Mouse (Mus musculus) ovary, postnatal 36 days (tissue): ENCODE measurements around the gene Npffr2.
"Not testable (repeated sequence)": the region's sequence is repeated elsewhere in the genome, so short reads cannot be mapped to it uniquely, and the experiment has no call there.

Source experiments
- DNase-seq: peaks from one replicate; pipeline ENCODE4 v3.0.0; 2022; ENCODE audit warnings: low spot score, mixed read lengths

Gene Npffr2

DNA sequence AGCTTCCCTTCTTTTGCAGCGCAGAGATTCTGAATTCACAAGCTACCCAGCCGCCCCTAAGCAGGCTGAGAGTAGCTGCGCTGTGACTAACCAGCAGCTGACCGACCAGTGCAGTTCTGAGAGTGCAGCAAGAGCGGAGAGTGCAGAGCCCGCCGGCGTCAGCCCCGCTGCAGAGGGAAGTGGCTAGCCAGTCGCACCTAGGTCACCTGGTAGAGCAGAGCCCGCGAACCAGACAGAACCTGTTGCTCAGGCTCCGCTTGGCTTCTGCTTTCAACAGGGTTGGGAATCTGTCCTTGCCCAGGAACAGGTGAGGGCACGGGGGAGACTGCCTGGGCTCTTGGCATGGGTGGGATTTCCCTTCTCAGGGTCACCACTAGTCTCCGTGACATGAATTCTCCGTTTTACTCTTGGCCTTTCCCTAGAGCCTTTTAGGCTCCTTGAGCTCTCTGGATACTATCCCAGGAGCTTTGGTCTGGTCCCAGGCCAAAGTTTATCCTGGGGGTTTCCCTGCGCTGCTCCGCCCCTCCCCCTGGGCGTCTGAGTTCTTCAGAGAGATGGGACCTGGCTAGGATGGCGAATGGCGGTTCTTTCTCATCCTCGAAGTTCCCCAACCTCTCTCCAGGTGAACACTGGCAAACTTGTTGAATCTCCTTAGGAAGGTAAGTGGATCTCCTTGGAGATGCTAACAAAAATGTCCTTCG lies at the start of gene Npffr2:
Gene Npffr2 (plus strand): TSS at position 552 of the 701 bp plus-strand sequence.
- peak; percentile 12 for DNase-seq

DNA sequence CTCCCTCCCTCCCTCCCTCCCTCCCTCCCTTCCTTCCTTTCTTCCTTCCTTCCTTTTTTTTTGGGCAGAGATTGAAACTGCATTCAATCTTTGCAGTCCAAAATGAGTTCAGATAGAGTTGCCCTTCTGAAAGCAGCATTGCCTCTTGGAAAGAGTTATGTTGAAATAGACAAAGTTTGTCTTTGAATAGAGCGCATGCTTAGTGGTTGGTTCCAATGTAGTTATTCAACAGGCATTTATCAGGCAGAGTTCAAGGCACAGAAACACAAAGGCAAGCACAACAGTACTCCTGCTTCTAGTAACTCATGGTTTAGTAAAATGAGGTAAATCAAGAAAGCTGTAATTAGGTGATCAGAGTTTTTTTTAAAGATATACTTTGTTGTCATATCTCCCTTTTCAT lies 34.7 kb upstream of the Npffr2 start:
- DNase-seq: no peak

DNA sequence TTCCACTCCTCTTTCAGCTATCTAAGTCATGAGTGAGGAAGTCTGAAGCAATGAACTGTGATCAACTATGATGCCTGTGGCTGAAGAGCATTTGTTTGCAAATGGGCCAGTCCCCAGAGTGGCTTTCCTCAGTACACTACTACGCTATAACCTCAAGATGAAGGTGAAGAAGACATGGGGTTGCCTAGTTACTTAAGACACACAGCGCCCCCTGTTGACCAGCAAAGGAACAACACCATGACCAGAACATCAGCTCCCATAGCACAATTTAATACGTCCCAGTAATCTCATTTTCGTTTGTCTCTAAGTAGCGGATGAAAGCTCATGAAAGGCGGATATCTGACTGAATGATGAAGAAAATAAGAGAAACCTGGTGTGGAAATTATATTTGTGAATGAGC lies 27.0 kb upstream of the Npffr2 start:
- peak; percentile 11 for DNase-seq

DNA sequence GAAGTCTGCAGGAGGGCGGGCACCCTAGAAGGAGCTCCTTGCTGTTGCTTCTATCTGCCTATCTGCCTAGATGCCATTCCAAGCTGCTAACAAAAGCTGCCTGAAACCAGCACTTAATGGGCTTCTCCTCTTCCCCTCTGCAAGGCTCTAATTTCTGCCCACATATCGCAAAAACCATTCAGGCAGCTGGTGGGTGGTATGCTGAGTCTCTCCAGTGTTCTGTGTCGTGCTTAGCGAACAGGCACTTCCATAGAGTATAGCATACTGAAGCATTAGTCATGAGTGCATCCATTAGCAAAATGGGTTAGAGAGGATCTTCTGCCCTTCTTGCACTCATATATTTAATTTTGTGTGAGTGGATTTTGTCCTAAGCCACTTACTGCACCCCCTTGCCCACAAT lies 8.6 kb upstream of the Npffr2 start:
- DNase-seq: no peak

DNA sequence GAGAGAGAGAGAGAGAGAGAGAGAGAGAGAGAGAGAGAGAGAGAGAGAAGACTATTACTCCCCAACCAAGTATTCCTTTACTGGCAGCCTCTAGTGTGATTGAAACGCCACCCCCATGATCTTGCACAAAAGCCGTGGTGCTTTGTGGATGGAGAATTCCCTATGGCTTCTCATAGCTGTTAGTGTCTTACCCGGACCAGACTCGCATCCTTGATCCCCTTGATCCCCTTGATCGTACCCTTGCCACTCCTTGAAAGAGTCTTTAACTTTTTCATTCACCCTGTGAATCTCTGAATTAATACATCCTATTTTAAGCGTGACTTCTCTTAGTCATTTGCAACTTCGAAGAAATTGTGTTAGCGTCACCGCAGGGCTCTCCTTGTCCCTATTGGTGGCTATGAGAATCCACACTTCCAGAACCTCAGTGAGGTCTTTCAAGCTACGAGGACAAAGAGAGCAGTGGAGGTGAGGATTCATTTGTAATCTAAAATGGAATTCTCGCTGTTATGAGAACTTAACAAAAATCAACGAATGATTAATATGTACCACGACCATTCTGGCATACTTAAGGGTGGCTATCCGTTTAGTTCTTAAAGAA lies 949 bp upstream of the Npffr2 start:
- DNase-seq: no peak

DNA sequence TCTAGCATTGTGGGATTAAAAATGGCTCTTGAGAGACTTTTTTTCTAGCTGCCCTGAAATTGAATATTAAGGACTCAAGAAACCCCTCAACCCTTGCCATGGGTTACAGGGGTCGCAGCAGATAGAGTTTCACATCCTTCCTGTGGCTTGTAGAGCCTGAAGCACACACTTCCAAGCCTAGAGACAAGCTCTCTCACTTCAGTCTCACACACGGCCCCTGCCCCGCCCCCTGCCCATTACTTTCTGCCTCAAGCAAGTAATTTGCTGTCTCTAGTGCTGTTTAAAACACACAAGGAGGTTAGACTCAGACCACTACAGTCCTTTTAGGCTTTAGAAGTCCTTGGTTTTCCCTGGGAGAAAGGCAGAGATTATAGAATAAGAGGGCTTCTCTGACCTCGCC lies 1.7 kb downstream of the Npffr2 start:
- no peak for DNase-seq

DNA sequence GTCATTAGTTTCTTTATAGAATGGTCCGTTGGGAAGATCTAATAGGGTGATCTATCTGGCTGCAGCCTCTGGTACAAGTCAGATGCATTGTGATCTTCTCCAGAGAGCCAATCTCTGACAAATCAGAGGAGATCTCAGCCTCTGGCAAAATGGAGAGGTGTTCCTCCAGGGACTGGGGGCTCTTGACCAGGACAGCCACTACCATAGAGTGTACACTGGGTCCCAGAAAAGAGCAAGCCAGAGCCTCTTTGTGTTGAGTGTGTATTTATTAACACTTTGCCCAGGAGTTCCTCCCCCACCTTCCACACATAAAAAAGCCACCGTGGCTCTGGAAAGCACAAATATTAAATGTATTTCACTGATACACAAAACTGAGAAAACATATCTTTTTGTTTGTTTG lies 2.2 kb downstream of the Npffr2 start:
- no peak for DNase-seq

DNA sequence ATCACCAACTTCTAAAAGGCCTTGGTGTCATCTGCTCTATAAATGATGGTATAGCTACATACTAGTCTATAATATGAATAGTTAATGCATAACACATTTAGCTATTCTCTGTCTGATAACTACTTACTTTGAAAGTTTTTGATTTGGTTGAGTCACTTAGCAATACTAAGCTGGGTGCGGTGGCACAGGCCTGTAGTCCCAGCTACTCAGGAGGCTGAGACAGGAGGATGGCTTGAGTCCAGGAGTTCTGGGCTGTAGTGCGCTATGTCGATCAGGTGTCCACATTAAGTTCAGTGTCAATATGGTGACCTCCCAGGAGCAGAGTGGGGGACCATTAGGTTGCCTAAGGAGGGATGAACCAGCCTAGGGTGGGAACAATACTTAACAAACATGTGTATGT lies 8.8 kb downstream of the Npffr2 start:
- no peak for DNase-seq

DNA sequence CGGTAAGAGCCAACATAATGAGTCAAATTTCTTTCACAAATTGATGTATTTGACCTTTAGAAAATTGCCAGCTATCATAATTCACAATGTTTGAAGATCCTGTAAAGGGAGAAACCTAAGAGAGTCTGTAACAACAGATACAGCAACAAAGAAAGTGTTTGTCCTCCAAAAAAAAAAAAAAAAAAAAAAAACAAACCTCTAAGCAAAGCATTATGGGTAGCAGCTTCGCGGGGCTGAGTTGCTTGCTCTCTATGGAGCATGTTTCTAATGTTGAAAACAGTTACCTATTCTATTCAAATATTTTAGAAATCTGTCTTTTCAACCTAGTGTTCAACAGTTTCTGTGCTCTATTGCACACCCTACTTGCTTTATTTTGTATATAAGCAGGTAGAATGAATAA lies 15.2 kb downstream of the Npffr2 start:
- DNase-seq: no peak

DNA sequence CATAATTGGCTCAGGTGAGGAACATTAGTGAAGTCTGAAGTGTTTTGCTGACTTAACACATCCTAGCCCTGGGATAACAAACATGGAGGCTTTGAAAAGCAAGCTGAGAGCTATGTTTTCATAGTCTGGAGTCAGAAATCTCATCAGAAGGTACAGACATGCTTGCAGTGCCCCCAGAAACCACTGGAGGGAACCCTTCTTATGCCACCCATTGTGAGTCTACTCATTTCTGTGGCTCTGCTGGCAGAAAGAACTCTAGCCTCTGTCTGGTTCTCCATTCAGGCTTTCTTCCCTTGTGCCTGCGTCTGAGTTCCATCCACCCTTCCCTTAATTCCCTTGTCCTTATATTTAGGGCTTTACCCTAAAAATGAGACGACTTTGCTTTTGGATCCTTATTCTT lies 16.2 kb downstream of the Npffr2 start:
- DNase-seq: peak; percentile 49

DNA sequence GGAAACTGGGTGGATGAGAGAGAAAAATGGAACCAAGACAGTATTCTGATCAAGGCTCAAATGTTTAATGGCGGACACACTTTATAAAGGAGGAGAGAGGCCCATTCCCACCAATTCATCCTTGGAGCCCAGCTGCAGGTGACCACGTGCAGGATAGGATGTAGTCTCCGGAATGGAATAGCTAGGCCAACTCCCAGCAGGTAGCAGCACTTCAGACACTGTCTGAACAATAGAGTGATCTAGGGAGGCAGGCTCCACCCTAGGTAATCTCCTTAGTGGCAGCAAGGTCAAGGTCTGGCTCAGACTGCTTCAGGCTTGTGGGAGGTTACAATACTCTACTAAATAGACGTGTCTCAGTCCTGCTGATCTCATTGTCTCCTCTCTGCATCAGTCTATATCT lies 31.9 kb downstream of the Npffr2 start:
- DNase-seq: not testable (repeated sequence)

DNA sequence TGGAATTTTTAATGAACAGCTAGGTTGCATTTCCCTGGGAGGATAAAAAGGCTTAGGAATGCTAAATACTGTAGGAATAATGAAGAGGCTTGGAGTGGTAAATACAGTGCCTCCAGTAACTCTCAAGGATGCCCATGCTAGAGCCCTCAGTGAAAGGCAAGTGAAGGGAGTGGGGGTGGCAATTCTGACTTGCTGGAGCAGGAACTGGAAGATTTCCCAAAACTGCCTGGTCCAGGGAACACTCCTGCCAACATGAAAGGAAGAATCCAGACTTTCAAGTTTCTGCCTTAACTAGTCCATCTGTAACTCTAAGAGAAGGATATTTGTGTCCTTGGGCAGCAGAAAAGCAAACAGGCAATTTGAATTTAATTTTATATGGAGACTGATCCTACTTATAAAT lies 34.2 kb downstream of the Npffr2 start:
- no peak for DNase-seq

DNA sequence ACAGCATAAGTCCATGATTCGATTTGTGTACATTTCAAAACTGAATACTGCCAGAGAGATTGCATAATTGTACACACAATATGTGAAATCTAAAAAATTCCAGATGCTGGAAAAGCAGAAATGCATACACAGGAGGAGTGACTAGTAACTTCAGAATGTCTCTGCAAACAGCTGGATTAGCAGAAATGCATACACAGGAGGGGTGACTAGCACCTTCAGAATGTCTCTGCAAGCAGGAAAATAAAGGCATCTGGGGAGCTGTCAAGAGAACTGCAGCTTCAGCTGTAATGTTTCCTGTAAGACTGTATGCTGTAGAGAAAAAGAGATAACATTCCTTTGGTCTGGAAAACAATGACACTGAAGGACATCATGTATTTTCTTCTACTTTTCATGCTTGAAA lies 51.4 kb downstream of the Npffr2 start:
- no peak for DNase-seq

DNA sequence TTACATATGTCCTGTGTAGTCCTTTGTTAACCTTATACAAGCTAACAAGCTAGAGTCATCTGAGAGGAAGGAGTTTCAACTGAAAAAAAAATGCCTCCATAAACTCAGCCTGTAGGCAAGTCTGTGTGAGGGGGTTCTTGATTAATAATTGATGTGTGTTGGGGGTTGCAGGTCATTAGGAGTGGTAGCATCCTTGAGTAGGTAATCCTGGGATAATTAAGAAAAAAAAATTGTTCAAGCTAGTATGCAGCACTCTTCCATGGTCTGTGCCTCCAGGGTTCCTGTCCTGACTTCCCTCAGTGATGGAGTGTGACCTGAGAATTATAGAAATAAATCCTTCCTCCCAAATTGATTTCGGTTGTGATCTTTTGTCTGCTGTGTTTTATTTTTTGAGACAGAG lies 52.0 kb downstream of the Npffr2 start:
- DNase-seq: no peak

DNA sequence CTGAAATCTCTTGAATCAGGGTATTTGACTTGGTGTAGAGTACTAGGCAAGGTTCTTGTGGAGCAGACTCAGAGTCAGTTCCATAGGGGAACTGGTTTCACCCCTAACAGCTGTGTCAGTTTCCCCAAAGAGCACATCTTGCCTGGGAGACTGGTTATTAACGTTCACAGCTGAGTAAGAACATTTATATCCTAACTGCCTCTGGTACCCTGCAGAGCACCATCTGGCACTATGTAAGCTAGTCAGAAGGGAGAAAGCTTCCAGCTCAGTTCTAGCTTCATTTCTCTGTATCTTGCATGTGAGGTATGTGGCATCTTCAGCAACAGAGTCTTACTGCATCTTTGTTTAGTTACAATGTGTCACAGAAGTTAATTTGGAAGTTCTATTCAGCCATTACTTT lies 53.9 kb downstream of the Npffr2 start:
- DNase-seq: no peak

DNA sequence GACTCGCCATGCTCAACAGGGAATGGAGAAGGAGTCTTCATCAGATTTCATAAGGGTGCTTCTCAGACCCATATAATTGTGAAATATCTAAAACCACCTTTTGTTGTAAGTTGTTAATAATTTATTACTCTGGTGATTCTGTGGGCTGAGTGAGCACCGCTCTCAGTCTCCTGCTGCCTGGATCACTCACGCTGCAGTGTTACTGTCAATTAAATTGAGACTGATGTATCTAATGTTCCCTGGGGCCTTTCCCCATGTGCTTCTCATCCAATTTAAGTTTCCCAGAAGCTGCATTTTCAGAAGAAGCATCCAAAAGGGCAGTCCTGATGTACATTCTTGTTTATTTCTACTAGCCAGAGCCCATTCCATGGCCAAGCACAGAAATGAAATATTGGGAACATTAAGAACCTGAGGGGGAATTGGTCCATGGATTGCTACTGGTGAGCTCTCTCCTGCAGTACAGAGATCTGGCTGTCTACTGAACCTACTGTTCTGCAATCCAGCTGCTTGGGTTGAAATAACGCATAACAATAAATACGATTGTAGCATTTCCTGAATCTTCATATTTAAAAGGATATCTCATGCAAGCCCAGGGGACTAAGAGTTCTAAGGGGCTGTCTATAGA lies 54.6 kb downstream of the Npffr2 start:
- DNase-seq: no peak

DNA sequence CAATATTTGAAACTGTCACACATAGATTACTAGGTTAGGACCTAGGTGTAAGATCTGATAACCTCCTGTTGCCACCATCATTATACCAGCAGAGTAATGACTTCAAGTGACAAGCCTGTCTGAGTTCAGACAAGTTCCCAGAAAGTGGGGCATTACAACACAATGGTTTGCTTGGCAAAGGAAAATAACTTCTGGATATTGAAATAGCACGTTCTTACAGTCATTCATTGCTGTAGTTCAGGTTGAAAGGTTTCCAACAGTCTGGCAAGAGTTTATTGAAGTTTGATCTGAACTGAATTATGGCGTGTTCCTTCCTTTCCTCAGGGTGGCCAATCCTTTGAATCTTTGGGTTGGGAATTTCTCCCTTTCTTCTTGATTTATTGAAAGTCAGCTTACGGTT lies 57.8 kb downstream of the Npffr2 start:
- no peak for DNase-seq

DNA sequence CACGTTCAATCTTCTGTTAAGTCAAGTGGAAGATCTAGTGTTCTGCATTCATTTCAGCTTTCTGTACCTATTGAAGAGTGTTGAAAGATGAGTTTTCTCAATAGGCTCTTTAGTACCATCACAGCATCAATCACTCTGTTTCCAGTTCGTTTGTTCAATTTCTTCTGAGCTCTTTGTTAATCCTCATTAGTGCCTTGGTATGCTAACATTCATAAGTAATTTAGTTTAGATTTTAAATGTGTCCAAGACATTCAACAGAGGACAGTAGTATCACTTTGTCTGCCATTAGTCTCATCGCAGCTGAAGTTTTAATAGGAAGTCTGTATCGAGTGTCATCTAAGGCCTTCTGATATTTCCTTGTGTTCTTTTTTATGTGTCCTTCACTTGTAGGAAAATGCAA lies 65.1 kb downstream of the Npffr2 start:
- no peak for DNase-seq

DNA sequence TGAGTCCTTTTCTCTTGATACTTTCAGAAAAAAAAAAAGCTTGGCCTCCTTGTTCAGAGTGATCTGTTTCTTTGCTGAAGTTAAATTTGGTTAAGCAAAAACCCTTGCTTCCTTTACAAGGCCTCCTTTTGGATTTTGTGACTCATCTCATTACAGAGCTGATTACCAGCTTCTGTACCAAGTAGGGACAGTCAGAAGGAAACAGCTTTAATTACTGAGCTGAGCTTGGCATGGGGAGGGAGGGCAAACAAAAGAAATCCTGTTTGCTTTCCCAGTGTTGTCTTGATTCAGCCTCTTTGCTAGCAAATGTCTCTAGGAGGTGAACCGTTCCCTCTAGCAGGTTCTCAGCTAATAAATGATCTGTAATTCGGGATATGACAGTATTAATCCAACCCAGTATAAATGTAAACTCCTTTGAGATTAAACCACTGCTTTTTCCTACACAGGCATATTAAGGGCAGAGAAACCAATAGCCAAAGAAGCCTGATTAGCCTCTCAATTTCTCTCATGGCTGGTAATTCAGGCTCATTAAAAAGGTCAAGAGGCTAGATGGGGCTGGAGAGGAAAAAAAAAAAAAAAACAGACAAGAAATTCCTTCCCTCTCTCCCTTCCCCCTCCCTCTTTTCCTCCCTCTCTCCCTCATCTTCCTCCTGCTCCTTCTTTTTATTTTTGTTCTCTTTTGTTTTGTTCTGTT lies 84.2 kb downstream of the Npffr2 start:
- DNase-seq: no peak

DNA sequence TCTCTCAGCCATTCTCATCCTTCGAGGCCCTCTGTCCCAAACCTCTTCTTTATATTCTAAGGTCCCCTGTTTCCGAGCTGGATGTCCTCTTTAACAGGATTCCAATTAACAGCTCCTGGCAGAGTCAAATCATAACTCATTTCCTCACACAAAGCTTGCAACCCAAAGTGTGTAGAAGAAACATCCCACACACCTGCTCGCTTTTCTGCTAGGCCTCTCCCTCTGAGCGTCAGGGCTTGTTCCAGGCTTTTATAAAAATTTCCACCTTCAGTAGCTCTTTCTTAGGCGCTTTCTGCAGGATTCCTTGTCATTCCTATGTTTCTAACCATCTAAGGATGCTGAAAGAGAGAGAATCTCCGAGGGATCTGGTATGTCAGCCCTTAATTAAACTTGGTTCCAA lies 85.0 kb downstream of the Npffr2 start:
- DNase-seq: no peak

DNA sequence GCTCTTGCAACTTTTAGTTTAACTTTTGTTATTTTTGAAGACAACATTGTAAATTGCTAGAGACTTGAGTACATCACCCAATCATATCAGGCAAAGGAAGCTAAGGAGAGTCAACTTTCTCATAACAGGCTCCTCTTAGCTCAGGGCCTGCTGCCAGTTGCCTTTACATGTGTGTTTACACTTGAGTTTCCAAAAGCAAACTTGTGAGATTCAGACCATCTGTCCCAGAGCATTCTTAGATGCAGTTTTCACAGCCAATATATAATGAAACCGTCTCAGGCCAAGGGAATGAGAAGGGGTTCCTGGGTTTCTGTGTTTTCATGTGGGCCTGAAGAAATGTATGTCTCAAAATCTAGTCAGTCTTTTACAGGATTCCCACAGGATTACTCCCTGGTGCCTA lies 104.4 kb downstream of the Npffr2 start:
- DNase-seq: no peak
